Mouse (Mus musculus) ES-E14 (cell line): ENCODE measurements around the gene Aqp9.

Experiments
- CHD2 ChIP-seq: IDR thresholded peaks from 2 replicates; pipeline ENCODE4 v1.6.1; 2014; ENCODE audit warnings: mild to moderate bottlenecking, low read depth, low read length, inconsistent platforms
- MAFK ChIP-seq: IDR thresholded peaks from 2 replicates; pipeline ENCODE4 v1.6.1; 2014; ENCODE audit warnings: mild to moderate bottlenecking, low read depth, low read length, inconsistent platforms; ENCODE audit not compliant: insufficient read depth
- ZC3H11A ChIP-seq: IDR thresholded peaks from 2 replicates; pipeline ENCODE4 v1.6.1; 2012; ENCODE audit warnings: low read depth, mild to moderate bottlenecking, inconsistent platforms, low read length, borderline replicate concordance

GRCm38 (mm10) chr9:71071581-71072330, 96.7 kb downstream of the Aqp9 start:
- TF ChIP-seq MAFK: no peak
- TF ChIP-seq CHD2: no peak
- TF ChIP-seq ZC3H11A: no peak
